Mouse (Mus musculus) activated CD4-positive, CD25-positive, alpha-beta regulatory T cell, adult 4 months (primary cell): ENCODE data around the gene Axin2. TPM values are rescaled to one million over a fixed set of nuclear protein-coding genes. Genes with fewer than 3 reads are reported as not detected.
A peak's percentile ranks its signal among the peaks of the same experiment; 100 is the strongest.

ENCODE experiments used
- ATAC-seq: one replicate; pipeline ENCODE4 v1.8.0; 2017
- polyA plus RNA-seq, 2 experiments: library from polyadenylated mRNA; unstranded; fragments of 100-300 nt; shearing (Covaris generic); gene quantifications; one replicate each; pipeline ENCODE4 v1.2.1; 2017

Axin2 gene
- polyA plus RNA-seq, 2 experiments from 2014 or later, result 7.7 to 12.7 TPM

GRCm38 (mm10) chr11:108906590-108907254 lies 13.4 kb upstream of the Axin2 start:
- ATAC-seq, result no peak

GRCm38 (mm10) chr11:108909396-108910195 lies 10.6 kb upstream of the Axin2 start:
- ATAC-seq, result no peak

DNA sequence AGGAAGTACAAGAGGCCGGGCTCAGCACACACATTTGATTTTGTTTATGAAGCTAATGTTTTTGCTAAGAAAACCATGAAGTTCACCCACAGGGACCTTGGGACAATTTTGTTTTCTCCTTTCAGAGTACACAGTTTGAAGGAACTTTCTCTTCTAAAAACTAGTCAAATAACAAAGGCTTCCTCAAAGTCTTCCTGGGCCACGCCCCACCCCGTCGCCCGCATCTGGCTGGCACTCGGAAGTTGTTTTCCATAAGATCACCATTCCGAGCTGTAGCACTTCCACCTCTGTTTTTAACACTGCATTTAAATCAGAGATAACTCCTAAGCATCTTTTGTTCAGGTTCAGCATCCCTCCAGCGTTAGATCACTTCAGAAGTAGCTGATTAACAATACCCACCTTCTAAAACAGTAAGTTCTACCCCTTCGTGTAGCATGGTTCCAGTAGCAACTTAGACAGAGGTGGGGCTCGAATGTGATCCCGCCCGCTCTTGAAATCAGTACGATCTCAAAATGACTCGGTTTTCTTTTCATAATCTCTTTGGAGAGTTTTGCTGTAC lies 9.7 kb upstream of the Axin2 start:
- ATAC-seq, result peak; percentile 8

GRCm38 (mm10) chr11:108910903-108911302 lies 9.2 kb upstream of the Axin2 start:
- ATAC-seq, result peak; percentile 91

DNA sequence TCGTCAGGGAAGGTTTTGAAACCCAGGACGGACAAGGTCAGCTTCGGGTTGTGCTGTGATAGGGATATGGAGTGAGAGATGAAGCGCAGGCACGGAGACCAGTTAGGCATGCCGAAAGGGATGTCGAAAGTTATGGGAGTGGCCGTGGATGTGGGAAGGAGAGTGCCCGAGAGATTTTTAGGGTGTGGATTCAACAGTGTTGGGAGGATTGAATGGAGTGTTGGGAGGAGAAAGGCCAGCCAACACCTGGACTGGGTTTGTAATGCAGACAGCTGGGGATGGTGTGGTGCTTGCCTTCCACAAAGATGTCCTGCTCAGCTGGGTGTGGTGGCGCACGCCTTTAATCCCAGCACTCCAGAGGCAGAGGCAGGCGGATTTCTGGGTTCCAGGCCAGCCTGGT lies 8.0 kb upstream of the Axin2 start:
- no peak for ATAC-seq

DNA sequence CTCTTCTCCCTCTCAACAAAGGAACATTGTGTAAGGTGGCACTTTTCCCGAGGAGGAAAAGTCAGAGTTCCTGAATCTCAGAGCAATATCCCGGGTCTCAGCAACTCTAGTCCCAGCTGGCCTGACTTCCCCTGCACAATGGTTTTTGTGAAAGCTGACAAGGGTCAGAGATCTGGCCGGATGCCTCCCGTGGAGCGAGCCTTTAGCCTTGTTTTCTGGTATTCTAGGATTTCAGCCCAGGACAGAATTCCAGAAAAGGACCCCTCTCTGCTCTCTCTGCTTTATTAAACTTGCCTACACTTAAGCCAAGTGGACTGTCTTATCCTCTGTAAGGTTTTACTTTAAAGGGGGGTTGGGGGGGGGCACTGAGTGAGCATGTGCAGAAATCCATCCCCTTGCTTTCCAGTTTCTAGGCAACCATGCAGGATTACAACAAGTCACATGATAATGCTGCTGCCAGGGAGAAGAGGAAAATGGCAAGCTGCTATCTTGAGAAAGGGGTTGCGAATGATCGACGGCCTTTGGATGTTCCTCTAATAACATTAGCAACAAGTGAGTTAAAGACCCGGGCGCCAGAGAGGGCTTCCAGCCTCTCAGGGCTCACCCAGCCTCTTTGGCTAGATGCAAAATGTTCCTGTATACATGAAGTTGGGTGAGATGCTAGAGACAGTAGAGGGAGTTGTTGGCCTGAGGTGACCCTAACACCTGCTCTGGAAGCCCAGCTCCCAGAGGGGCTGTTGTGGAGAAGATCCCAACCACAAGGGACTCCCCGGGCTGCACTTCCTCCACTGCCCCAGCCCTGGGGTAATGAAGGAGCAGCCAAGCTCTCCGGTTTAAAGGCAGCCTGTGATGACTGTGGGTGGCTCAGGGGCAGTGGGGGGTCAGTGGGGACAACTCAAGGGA lies 2.5 kb upstream of the Axin2 start:
- ATAC-seq, result no peak

GRCm38 (mm10) chr11:108920636-108921505 lies 722 bp downstream of the Axin2 start:
- peak; percentile 65 for ATAC-seq

GRCm38 (mm10) chr11:108921506-108922455 lies 1.6 kb downstream of the Axin2 start:
- no peak for ATAC-seq

DNA sequence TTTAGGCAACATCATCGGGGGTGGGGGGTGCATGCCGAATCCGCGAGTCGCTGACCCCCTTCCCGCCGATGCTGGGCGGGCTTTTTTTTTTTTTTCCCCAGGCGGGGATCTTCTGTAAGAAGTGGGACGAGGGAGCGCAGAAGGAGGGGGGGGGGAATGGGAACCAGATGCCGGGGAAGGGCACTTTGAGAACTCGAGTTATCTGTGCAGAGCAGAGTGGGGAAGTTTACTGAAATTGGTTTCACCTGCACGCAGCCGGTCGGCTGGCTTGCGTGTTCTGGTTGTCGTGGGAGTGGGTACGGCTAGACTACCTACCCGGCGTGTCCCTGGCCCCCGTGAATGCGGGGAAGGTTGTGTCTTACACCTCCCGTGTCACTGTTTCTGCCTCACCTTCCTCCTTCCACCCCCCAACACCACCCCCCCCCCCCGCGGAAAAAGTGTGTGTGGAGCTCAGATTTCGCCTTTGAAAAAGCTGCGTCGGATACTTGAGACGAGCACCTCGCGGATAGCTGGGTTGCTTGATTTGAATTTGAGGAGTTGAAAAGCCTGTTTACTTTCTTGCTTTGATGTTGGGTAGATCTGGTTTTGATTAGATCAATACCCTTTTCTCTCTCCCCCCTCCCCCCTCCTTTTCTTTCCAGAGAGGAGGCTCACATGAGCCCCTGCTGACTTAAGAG lies 2.5 kb downstream of the Axin2 start:
- no peak for ATAC-seq

- ATAC-seq, result no peak
Observed at GRCm38 (mm10) chr11:108923188-108923575, 3.0 kb downstream of the Axin2 start.

DNA sequence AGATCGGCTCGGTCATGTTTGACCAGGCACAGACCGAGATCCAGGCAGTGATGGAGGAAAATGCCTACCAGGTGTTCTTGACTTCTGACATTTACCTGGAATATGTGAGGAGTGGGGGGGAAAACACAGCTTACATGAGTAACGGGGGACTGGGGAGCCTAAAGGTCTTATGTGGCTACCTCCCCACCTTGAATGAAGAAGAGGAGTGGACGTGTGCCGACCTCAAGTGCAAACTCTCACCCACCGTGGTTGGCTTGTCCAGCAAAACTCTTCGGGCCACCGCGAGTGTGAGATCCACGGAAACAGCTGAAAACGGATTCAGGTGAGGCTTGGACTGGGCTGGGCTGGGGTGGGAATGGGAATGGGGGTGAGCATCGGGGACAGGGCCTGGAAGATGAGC lies 3.6 kb downstream of the Axin2 start:
- no peak for ATAC-seq

GRCm38 (mm10) chr11:108924346-108924745 lies 4.2 kb downstream of the Axin2 start:
- ATAC-seq, result no peak

DNA sequence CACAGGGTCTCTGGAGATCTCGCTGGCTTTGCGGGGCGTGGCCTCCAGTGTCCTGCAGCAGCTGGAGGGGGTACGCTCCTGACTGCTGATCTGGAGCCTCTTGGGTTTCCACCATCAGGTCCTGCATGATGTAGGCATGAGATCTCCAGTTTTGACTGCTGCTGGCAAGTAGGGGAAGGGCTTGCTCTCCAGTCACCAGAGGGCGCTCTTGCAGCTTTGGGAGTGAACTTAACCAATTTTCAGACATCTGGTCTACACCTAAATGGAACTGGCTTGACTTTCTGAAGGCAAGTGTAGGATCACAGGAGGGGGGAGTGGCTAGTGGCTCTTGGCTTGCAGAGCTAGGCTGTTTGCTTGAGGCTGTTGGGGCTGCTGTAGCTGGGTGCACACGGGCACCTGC lies 5.1 kb downstream of the Axin2 start:
- peak; percentile 34 for ATAC-seq

DNA sequence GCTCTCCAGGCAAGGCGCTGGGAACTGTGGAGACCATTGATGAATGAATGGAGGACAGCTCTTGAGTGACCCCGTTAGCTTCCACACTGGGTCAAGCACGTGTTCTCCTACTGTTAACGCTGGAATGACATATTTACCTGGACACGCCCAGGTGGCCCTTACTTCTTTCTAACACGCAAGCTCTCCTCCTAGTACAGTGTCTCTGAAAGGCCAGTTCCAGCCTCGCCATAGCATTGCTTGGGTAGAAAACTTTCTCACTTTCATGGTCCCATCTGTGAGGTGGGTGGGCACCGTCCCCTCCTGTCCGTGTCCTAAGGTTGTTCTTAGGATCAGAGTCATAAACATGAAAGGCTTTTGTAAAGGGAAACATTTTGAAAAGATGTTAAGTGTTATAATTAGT lies 5.7 kb downstream of the Axin2 start:
- no peak for ATAC-seq

DNA sequence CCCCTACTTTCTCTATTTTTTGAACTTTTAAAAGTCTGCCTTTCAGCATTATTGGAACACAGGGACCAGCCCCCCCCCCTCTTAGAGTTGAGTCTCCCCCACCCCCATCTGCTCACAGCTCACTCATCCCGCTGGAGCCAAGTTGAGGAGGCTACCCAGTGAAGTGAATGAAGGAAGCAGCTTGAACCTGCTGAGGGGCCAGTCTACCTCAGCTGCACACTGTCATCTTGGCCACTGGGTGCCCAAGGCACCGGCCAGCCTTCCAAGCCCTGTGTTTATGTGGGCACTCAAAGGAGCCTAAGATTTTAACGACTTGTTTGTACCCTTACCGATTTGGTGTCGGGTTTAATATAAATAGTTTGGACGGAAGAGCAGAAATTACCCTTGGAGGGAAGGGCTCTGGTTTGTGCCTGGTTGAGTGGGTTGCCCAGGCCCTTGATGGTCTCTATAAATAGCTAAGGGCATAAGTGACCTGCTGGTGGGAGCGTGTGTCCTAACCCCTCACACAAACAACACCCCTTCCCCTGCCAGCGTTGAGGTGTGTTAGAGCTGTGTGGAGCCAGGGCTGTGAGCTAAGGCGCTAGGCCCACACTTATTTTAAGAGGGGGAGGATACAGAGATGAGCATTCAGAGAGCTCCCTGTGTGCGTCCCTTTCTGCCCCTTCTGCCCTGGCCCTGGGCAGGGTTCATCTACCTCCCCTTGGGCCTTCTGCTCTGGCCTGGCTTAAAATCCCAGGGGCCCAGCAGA lies 6.4 kb downstream of the Axin2 start:
- ATAC-seq, result no peak

- no peak for ATAC-seq
Observed at GRCm38 (mm10) chr11:108927093-108927444, 6.9 kb downstream of the Axin2 start.

DNA sequence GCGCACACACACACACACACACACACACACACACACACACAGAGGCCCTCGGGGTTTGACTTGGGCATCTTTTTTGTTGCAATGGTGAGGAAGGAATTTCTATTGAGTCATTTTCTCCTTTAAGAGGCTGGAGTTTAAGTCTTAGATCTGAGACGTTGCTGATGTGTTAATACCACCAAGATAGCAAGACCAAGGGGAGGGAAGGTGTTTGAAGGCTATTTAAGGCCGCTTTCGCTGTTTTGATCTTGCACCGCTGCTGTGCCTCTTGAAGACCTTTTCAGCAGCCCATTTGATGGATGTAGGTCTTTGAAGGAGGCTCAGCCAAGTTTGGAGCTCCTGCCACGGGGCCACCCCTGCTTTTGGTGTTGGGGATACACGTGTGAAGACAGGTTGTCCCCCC lies 7.9 kb downstream of the Axin2 start:
- no peak for ATAC-seq

GRCm38 (mm10) chr11:108928752-108929151 lies 8.6 kb downstream of the Axin2 start:
- no peak for ATAC-seq

GRCm38 (mm10) chr11:108929176-108929575 lies 9.0 kb downstream of the Axin2 start:
- no peak for ATAC-seq
